8 mouse cellular contexts compared by ENCODE assay signal in the genomic region with DNA sequence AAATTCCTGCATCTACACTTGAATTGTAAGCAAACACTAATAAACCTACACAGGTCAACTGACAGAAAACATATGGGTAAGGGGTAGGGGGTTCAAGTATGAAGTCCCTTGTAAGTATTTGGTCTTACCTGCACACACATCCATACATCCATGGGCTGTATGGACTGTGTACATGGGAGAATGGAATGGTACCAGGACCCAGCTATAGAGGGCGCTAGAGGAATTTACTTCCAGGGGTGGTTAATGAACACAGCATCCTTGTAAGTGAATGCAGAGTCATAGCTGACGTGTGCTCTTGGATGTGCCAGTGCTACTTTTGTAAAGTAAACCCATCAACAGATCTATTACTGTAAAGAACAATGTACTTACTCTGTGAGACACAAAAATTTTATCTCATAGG.
A peak's percentile ranks its signal among the peaks of the same experiment; 100 is the strongest.
DNase-seq lines count a peak whose midpoint lies in the region; ATAC-seq and TF ChIP-seq lines count a peak whose summit lies in the region.
"Had no signal": no experiment of that assay in that cellular context is flagged by ENCODE, and none has a peak within 500 bp of the region (broad histone marks: within the 10 kb centered on the region; RNA-seq: fewer than 3 reads in every experiment).

No protein-coding gene starts in this region.

- no peaks in the 10 kb centered on the region for H3K4me1 ChIP-seq in hindbrain, postnatal 0 days (ENCODE audit: insufficient read depth, low read length)
- H3K4me1 ChIP-seq: embryonic facial prominence, embryonic 13.5 days had no signal

- ATAC-seq in hindbrain, postnatal 0 days: no peak

- H3K4me3 ChIP-seq in hindbrain, postnatal 0 days (ENCODE audit: low read length): no peak overlapping the region
- H3K4me3 ChIP-seq: embryonic facial prominence, embryonic 13.5 days had no signal

- H3K36me3 ChIP-seq in hindbrain, postnatal 0 days (ENCODE audit: insufficient read depth, low read length): no peaks in the 10 kb centered on the region
- H3K36me3 ChIP-seq: embryonic facial prominence, embryonic 13.5 days had no signal

- no peak overlapping the region for H3K9ac ChIP-seq in hindbrain, postnatal 0 days (replicated peaks; ENCODE audit: low read length)
- H3K9ac ChIP-seq: embryonic facial prominence, embryonic 13.5 days had no signal

- TF ChIP-seq CTCF in brain, embryonic 14.5 days (IDR thresholded peaks at IDR 0.05; ENCODE audit: borderline replicate concordance, extremely low read depth, insufficient read depth, insufficient read length): peak; percentile 50; the same call in 1 of the 2 replicates
- TF ChIP-seq CTCF in hindbrain, postnatal 0 days (IDR thresholded peaks at IDR 0.05; ENCODE audit: low read depth): peak; percentile 68

- H3K27me3 ChIP-seq in hindbrain, postnatal 0 days (ENCODE audit: insufficient read depth, low read length): no peaks in the 10 kb centered on the region
- H3K27me3 ChIP-seq: embryonic facial prominence, embryonic 13.5 days had no signal

- H3K27ac ChIP-seq in hindbrain, postnatal 0 days: no peak overlapping the region
- H3K27ac ChIP-seq: embryonic facial prominence, embryonic 13.5 days had no signal

- no peak overlapping the region for H3K4me2 ChIP-seq in hindbrain, postnatal 0 days (ENCODE audit: low read depth, low read length)
- H3K4me2 ChIP-seq: embryonic facial prominence, embryonic 13.5 days had no signal

- no peak for TF ChIP-seq POLR2A in brain, embryonic 14.5 days (IDR thresholded peaks at IDR 0.05; ENCODE audit: borderline replicate concordance, extremely low read depth, insufficient read depth, insufficient read length, poor library complexity, severe bottlenecking)

- H3K9me3 ChIP-seq in hindbrain, postnatal 0 days (ENCODE audit: low read length): no peaks in the 10 kb centered on the region
- H3K9me3 ChIP-seq: embryonic facial prominence, embryonic 13.5 days had no signal

- peak; percentile 61 for DNase-seq in layer of hippocampus, adult 11-12 months (ENCODE audit: low spot score)
- DNase-seq in layer of hippocampus, postnatal 10 days (ENCODE audit: low spot score in 2 of 2): no peak
- peak; percentile 25 for DNase-seq in MEL-GATA-1-ER (ENCODE audit: extremely low read depth, low read depth)
- peak; percentile 70 for DNase-seq in brain, embryonic 14.5 days (ENCODE audit: low read depth)
- peak; percentile 61 for DNase-seq in hindbrain, postnatal 0 days (ENCODE audit: low spot score)
- peak; percentile 66 for DNase-seq in naive thymus-derived CD4-positive, alpha-beta T cell, adult 2 months (ENCODE audit: low read depth)
- DNase-seq in frontal cortex, postnatal 10 days (ENCODE audit: low spot score in 2 of 2): no peak

- WGBS in hindbrain, postnatal 0 days: 13% methylated on average over 2 of the region's 2 CpGs

Comparison
In these comparisons a context has a peak if more than half of its experiments do, and no peak if none do; other contexts are left out.
1. DNase-seq: peak in layer of hippocampus, adult 11-12 months (single experiment), MEL-GATA-1-ER (single experiment), brain, embryonic 14.5 days (single experiment), hindbrain, postnatal 0 days (single experiment) and naive thymus-derived CD4-positive, alpha-beta T cell, adult 2 months (single experiment); none in layer of hippocampus, postnatal 10 days (0 of 2) and frontal cortex, postnatal 10 days (0 of 2).